Mouse (Mus musculus) ES-Bruce4 (cell line): ENCODE results near the gene Gm49342.
"Not testable (repeated sequence)": the region's sequence is repeated elsewhere in the genome, so short reads cannot be mapped to it uniquely, and the experiment has no call there.

ENCODE experiments used
- CTCF ChIP-seq: IDR thresholded peaks from one replicate; pipeline ENCODE4 v1.8.1; 2011; ENCODE audit warnings: low read depth, low read length
- EP300 ChIP-seq: IDR thresholded peaks from 2 replicates; pipeline ENCODE4 v1.6.1; 2011; ENCODE audit warnings: low read depth, low read length; ENCODE audit not compliant: insufficient read depth
- POLR2A ChIP-seq: IDR thresholded peaks from one replicate; pipeline ENCODE4 v1.8.1; 2011; ENCODE audit warnings: low read length; ENCODE audit not compliant: insufficient read depth

- not testable (repeated sequence) for TF ChIP-seq POLR2A, CTCF, EP300
These were observed 11.7 kb downstream of the Gm49342 start, which contains the start of gene Pnp2 for GRCm38 (mm10) chr14:50955942-50956508.
